Mouse (Mus musculus): Measurements from ENCODE around the gene Oas1e. TPM values are rescaled to one million over a fixed set of nuclear protein-coding genes. Genes with fewer than 3 reads are reported as not detected.
"Not testable (repeated sequence)": the region's sequence is repeated elsewhere in the genome, so short reads cannot be mapped to it uniquely, and the experiment has no call there.

The Oas1e gene
- polyA plus RNA-seq (2015; fragmentation: Nextera tagmentation; extraction: Ambion mirVana), result not detected in 2 replicates

DNA sequence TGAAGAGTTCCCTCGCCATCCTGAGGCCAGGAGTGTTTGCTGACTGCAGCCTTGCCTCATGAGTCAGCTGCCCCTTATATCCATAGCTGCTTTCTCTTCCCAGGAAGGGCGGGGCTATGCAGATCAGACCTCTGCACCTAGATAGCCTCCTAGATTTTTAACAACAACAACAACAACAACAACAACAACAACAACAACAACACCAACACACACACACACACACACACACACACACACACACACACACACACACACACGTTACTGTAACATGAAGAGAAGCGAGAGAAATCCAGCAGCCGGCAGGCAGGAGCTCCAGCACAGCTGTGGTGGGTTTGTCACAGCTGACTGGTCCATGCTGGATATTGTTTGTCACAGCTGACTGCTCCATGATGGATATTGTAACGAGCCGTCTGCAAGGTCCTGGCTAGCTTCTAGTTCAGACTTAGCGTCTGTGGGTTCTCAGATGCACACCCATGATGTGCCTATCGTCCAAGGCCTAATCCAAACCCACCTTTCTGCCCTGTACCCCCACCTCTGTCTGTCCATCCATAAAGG, at the start of gene Oas1e:
Gene Oas1e (minus strand): TSS at position 51 of the 555 bp plus-strand sequence.
- WGBS, result 60% methylated on average over 9 of the region's 9 CpGs
- not testable (repeated sequence) for H3K27me3 ChIP-seq (ENCODE audit: control insufficient read depth, insufficient read depth, low read length); H3K4me2 ChIP-seq (replicated peaks; ENCODE audit: low read depth); H3K4me1 ChIP-seq (replicated peaks; ENCODE audit: control insufficient read depth, insufficient read depth); DNase-seq (ENCODE audit: low spot score); H3K27ac ChIP-seq (replicated peaks); H3K9me3 ChIP-seq (ENCODE audit: control insufficient read depth, low read length); H3K4me3 ChIP-seq (ENCODE audit: low read depth, low read length); H3K36me3 ChIP-seq (ENCODE audit: control insufficient read depth, insufficient read depth, low read length); H3K9ac ChIP-seq (ENCODE audit: low read length); ATAC-seq (ENCODE audit: low FRiP score, low TSS enrichment)

DNA sequence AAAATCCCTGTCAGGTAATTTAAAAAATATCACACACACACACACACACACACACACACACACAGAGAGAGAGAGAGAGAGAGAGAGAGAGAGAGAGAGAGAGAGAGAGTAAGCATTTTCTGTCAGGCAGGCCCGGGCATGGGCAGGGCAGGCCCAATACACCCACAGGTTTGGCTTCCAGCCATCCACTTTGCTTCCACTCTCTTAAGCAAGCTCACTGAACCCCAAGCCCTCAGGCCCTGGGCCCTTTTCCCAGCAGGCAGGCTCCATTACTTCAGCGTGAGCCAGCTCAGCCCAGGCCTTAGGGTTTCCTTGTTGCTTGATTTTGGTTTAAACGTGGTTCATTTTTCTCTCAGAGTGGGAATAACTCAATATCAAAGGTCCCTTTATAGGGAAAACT, 49.4 kb upstream of the Oas1e start:
- Histone ChIP-seq H3K4me3 (ENCODE audit: low read depth, low read length) (no peak overlapping the region), H3K9me3 (ENCODE audit: control insufficient read depth, low read length) (no peaks in the 10 kb centered on the region), H3K9ac (ENCODE audit: low read length) (no peak overlapping the region), H3K27ac (replicated peaks) (0 out of 2 replicates have a peak overlapping the region, but pooled peaks have one; percentile 49), H3K27me3 (ENCODE audit: control insufficient read depth, insufficient read depth, low read length) (no peaks in the 10 kb centered on the region), H3K4me1 (replicated peaks; ENCODE audit: control insufficient read depth, insufficient read depth) (no peaks in the 10 kb centered on the region), H3K4me2 (replicated peaks; ENCODE audit: low read depth) (no peak overlapping the region), H3K36me3 (ENCODE audit: control insufficient read depth, insufficient read depth, low read length) (no peaks in the 10 kb centered on the region)
- WGBS, result 49% methylated on average over 3 of the region's 3 CpGs
- TF ChIP-seq EP300 (optimal IDR thresholded peaks at IDR 0.05), result no peak
- ATAC-seq (ENCODE audit: low FRiP score, low TSS enrichment) (peak; percentile 53; the same call in 1 of the 2 replicates), DNase-seq (ENCODE audit: low spot score) (peak; percentile 40)

DNA sequence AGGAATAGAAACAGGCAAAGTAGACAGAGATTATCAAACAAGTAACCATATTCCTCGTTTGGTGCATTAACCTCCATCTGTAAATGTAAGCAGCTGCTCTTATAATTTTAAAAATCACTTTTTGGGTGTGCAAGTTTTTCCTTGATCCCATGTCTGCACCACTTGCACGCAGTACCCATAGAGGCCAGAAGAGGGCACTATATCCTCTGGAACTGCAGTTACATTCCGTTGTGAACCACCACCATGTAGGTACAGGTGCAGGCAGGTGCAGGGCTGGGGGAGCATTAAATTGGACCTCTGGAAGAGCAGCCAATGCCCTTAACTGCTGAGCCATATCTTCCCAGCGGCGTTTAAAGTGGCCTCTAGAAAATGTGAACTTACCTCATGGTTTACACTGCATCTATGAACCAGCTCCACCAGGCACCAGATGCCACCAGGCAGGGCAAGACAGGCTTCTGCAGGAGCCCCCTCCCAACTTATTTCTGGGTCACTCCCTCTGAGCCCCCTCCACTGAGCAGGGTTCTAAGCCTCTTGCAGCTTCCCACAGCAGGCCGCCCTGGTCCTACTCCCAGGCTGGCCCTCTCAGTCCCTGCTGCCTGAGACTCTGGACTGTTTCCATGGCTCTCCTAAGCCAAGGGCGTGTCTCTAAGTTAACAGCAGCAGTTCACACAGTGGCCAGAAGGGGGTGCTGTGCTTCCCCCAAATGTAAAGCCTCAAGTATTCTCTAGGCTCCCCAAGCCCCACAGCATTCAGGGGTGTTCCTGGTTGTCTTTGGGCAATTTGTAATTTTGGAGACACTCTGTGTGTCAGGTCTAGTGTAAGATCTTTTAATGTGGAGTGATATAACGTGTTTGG, 41.6 kb upstream of the Oas1e start:
- TF ChIP-seq EP300 (optimal IDR thresholded peaks at IDR 0.05), result no peak
- TF ChIP-seq CTCF (IDR thresholded peaks at IDR 0.05; ENCODE audit: low read depth), result peak; percentile 78
- no peak overlapping the region for H3K27ac ChIP-seq (replicated peaks)
- H3K9me3 ChIP-seq (ENCODE audit: control insufficient read depth, low read length), result no peaks in the 10 kb centered on the region
- no peaks in the 10 kb centered on the region for H3K27me3 ChIP-seq (ENCODE audit: control insufficient read depth, insufficient read depth, low read length)
- no peak overlapping the region for H3K9ac ChIP-seq (ENCODE audit: low read length)
- no peaks in the 10 kb centered on the region for H3K36me3 ChIP-seq (ENCODE audit: control insufficient read depth, insufficient read depth, low read length)
- DNase-seq (ENCODE audit: low spot score), result peak; percentile 58
- no peaks in the 10 kb centered on the region for H3K4me1 ChIP-seq (replicated peaks; ENCODE audit: control insufficient read depth, insufficient read depth)
- 5% methylated on average over 8 of the region's 8 CpGs for WGBS
- no peak overlapping the region for H3K4me2 ChIP-seq (replicated peaks; ENCODE audit: low read depth)
- H3K4me3 ChIP-seq (ENCODE audit: low read depth, low read length), result no peak overlapping the region
- ATAC-seq (ENCODE audit: low FRiP score, low TSS enrichment), result peak; percentile 15

DNA sequence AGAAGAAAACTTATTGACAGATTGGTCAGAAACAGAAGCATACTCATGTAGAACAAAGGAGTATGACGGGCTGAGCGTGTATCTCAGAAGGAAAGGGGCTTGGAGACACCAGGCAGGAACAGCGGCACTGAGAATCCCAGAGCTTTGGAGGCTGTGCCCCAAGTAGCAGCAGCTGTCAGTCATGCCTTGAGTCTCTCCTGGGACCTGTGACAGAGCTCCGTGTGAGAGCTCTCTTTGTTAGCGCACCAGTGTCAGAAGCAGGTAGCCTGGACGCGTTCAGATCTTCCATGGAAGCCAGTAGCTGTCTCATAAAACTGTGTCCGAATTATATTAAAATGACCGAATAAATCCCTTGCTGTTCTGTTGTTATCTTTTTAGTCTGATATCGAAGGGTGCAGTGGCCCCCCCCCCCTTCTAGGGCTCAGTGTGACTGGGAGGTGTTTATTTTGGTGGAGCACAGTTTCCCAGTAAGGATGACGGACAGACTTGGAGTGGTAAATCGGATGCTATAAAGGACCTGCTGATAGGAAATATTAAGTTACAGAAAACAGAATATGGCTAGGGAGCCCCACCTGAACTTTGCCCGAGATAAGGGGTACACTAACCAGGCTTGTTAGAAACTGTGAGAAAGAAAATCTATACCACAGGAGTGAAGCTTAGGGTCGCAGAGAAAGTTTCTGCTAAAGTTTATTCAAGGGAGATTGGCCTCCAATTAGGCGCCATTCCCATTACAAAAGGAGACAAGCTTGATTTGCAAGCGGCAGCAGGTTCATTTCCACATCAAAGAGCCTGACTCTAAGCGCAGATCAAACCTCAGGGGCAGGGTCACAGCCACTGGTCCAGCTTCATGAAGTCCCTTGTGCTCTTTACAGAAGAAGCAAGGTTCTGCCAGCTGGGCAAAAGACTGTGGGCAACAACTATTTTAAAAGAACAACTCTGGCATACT, 38.3 kb upstream of the Oas1e start:
- H3K4me1 ChIP-seq (replicated peaks; ENCODE audit: control insufficient read depth, insufficient read depth), result no peaks in the 10 kb centered on the region
- TF ChIP-seq CTCF (IDR thresholded peaks at IDR 0.05; ENCODE audit: low read depth) (no peak), EP300 (optimal IDR thresholded peaks at IDR 0.05) (no peak)
- no peak overlapping the region for H3K9ac ChIP-seq (ENCODE audit: low read length)
- DNase-seq (ENCODE audit: low spot score), result no peak
- H3K4me2 ChIP-seq (replicated peaks; ENCODE audit: low read depth), result no peak overlapping the region
- H3K36me3 ChIP-seq (ENCODE audit: control insufficient read depth, insufficient read depth, low read length), result no peaks in the 10 kb centered on the region
- H3K9me3 ChIP-seq (ENCODE audit: control insufficient read depth, low read length), result no peaks in the 10 kb centered on the region
- H3K4me3 ChIP-seq (ENCODE audit: low read depth, low read length), result no peak overlapping the region
- ATAC-seq (ENCODE audit: low FRiP score, low TSS enrichment), result no peak
- 13% methylated on average over 17 of the region's 17 CpGs for WGBS
- no peak overlapping the region for H3K27ac ChIP-seq (replicated peaks)
- H3K27me3 ChIP-seq (ENCODE audit: control insufficient read depth, insufficient read depth, low read length), result no peaks in the 10 kb centered on the region

DNA sequence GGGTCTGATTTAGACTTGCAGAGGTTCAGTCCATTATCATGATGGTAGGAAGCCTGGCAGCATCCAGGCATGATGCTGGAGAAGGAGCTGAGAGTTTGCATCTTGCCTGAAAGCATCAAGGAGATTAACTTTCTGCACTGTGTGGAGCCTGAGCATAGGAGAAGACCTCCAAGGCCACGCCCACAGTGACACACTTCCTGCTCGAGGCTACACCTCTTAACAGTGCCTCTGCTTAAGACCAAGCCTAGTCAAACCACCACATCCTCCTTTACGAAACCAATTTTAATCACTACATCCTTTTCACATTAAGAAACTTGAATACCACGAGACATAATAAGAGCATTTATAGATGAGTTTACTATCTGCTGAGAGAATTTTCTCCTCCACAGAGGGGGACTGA, 35.7 kb upstream of the Oas1e start:
- DNase-seq (ENCODE audit: low spot score) (no peak), ATAC-seq (ENCODE audit: low FRiP score, low TSS enrichment) (no peak)
- WGBS, result 77% methylated on average over 4 of the region's 4 CpGs
- Histone ChIP-seq H3K9ac (ENCODE audit: low read length) (no peak overlapping the region), H3K9me3 (ENCODE audit: control insufficient read depth, low read length) (no peaks in the 10 kb centered on the region), H3K27me3 (ENCODE audit: control insufficient read depth, insufficient read depth, low read length) (no peaks in the 10 kb centered on the region), H3K4me3 (ENCODE audit: low read depth, low read length) (no peak overlapping the region), H3K4me2 (replicated peaks; ENCODE audit: low read depth) (no peak overlapping the region), H3K36me3 (ENCODE audit: control insufficient read depth, insufficient read depth, low read length) (no peaks in the 10 kb centered on the region), H3K4me1 (replicated peaks; ENCODE audit: control insufficient read depth, insufficient read depth) (no peaks in the 10 kb centered on the region), H3K27ac (replicated peaks) (no peak overlapping the region)
- no peak for TF ChIP-seq CTCF (IDR thresholded peaks at IDR 0.05; ENCODE audit: low read depth)
- no peak for TF ChIP-seq EP300 (optimal IDR thresholded peaks at IDR 0.05)

Measured in stomach, postnatal 0 days (tissue).